Mouse (Mus musculus) induced T-regulatory cell, adult 2 months (primary cell): ENCODE measurements at regions not wholly inside any gene's neighbourhood (a gene's known extent, or its start where the extent isn't known, plus 50 kb on each side); places are given as distances from the start of the nearest gene placed in this dataset.
"Not testable (repeated sequence)": the region's sequence is repeated elsewhere in the genome, so short reads cannot be mapped to it uniquely, and the experiment has no call there.

Experiments used
- DNase-seq: peaks from one replicate; pipeline ENCODE4 v3.0.0-alpha.2; 2012; ENCODE audit warnings: low read depth

- DNase-seq, result no peak
These were observed 435.6 kb upstream of the Klhl1 start for GRCm38 (mm10) chr14:96954462-96954861.

GRCm38 (mm10) chr14:96908737-96909136, 389.8 kb upstream of the Klhl1 start:
- DNase-seq, result peak; percentile 13

GRCm38 (mm10) chr14:96879701-96880100, 360.8 kb upstream of the Klhl1 start:
- DNase-seq, result no peak

GRCm38 (mm10) chr14:96871969-96872368, 353.1 kb upstream of the Klhl1 start:
- no peak for DNase-seq

GRCm38 (mm10) chr14:96838910-96839309, 320.0 kb upstream of the Klhl1 start:
- no peak for DNase-seq

- no peak for DNase-seq
These were observed 306.2 kb upstream of the Klhl1 start for GRCm38 (mm10) chr14:96825083-96825482.

- DNase-seq, result no peak
These were observed 296.8 kb upstream of the Klhl1 start for GRCm38 (mm10) chr14:96815665-96816064.

GRCm38 (mm10) chr14:96805284-96805683, 286.4 kb upstream of the Klhl1 start:
- DNase-seq, result no peak

- no peak for DNase-seq
These were observed 275.9 kb upstream of the Klhl1 start for GRCm38 (mm10) chr14:96794806-96795205.

GRCm38 (mm10) chr14:96787917-96788316, 269.0 kb upstream of the Klhl1 start:
- DNase-seq, result no peak

- DNase-seq, result no peak
These were observed 268.4 kb upstream of the Klhl1 start for GRCm38 (mm10) chr14:96787286-96787685.

- no peak for DNase-seq
These were observed 256.9 kb upstream of the Klhl1 start for GRCm38 (mm10) chr14:96775801-96776200.

- DNase-seq, result no peak
These were observed 241.7 kb upstream of the Klhl1 start for GRCm38 (mm10) chr14:96760591-96760990.

- no peak for DNase-seq
These were observed 214.3 kb upstream of the Klhl1 start for GRCm38 (mm10) chr14:96733211-96733610.

GRCm38 (mm10) chr14:96697086-96697485, 178.2 kb upstream of the Klhl1 start:
- no peak for DNase-seq

GRCm38 (mm10) chr14:96690923-96691322, 172.0 kb upstream of the Klhl1 start:
- DNase-seq, result no peak

GRCm38 (mm10) chr14:96683943-96684342, 165.0 kb upstream of the Klhl1 start:
- DNase-seq, result no peak

- no peak for DNase-seq
These were observed 162.8 kb upstream of the Klhl1 start for GRCm38 (mm10) chr14:96681740-96682139.

- no peak for DNase-seq
These were observed 157.3 kb upstream of the Klhl1 start for GRCm38 (mm10) chr14:96676213-96676612.

- no peak for DNase-seq
These were observed 149.7 kb upstream of the Klhl1 start for GRCm38 (mm10) chr14:96668635-96669034.

GRCm38 (mm10) chr14:96656500-96656899, 137.6 kb upstream of the Klhl1 start:
- DNase-seq, result no peak

- DNase-seq, result no peak
These were observed 111.4 kb upstream of the Klhl1 start for GRCm38 (mm10) chr14:96630291-96630690.

- no peak for DNase-seq
These were observed 87.8 kb upstream of the Klhl1 start for GRCm38 (mm10) chr14:96606736-96607135.

- DNase-seq, result not testable (repeated sequence)
These were observed 82.2 kb upstream of the Klhl1 start for GRCm38 (mm10) chr14:96601092-96601491.

GRCm38 (mm10) chr14:96592051-96592450, 73.1 kb upstream of the Klhl1 start:
- no peak for DNase-seq
